Comparison of ENCODE assay signal across 9 mouse cellular contexts in genomic region chr11:103413516-103413915, GRCm38 (mm10). TPM values are rescaled to one million over a fixed set of nuclear protein-coding genes. Genes with fewer than 3 reads are reported as not detected.
DNase-seq lines count a peak whose midpoint lies in the region; ATAC-seq and TF ChIP-seq lines count a peak whose summit lies in the region.
"Had no signal": no experiment of that assay in that cellular context is flagged by ENCODE, and none has a peak within 500 bp of the region (broad histone marks: within the 10 kb centered on the region; RNA-seq: fewer than 3 reads in every experiment).

No protein-coding gene starts in this region.

- H3K9me3 ChIP-seq in heart, embryonic 11.5 days (replicated peaks; ENCODE audit: control insufficient read depth, low read length): no peaks in the 10 kb centered on the region; the same call in 1 of the 2 replicates
- no peaks in the 10 kb centered on the region for H3K9me3 ChIP-seq in heart, embryonic 10.5 days
- H3K9me3 ChIP-seq in liver, embryonic 13.5 days (replicated peaks): no peaks in the 10 kb centered on the region

- peak overlapping the region; percentile 91 for H3K4me2 ChIP-seq in heart, embryonic 11.5 days
- H3K4me2 ChIP-seq in liver, embryonic 13.5 days: peak overlapping the region; percentile 79

- no peaks in the 10 kb centered on the region for H3K36me3 ChIP-seq in heart, embryonic 11.5 days (ENCODE audit: control insufficient read depth, insufficient read depth, low read length)
- peaks cover 7% of the 10 kb centered on the region; the same call in 1 of the 2 replicates for H3K36me3 ChIP-seq in heart, embryonic 10.5 days
- H3K36me3 ChIP-seq in spleen, adult 2 months (ENCODE audit: control insufficient read depth, insufficient read depth, low read length): peaks cover 4% of the 10 kb centered on the region
- no peaks in the 10 kb centered on the region for H3K36me3 ChIP-seq in liver, embryonic 13.5 days

- H3K9ac ChIP-seq in heart, embryonic 11.5 days (ENCODE audit: low read depth, low read length): no peak overlapping the region
- H3K9ac ChIP-seq in liver, embryonic 13.5 days: peak overlapping the region; percentile 63; the same call in 1 of the 2 replicates

- ATAC-seq in heart, embryonic 11.5 days (replicated peaks; ENCODE audit: insufficient number of reproducible peaks, low FRiP score, low TSS enrichment): no peak
- ATAC-seq in liver, embryonic 13.5 days (ENCODE audit: low read depth): no peak
- no peak for ATAC-seq in monocyte, adult 5-6 weeks (replicated peaks; ENCODE audit: insufficient number of reproducible peaks, low FRiP score, low TSS enrichment, poor library complexity, severe bottlenecking)

- TF ChIP-seq POLR2A in spleen, adult 2 months (IDR thresholded peaks at IDR 0.05; ENCODE audit: low read depth, low read length): no peak

- H3K4me1 ChIP-seq in heart, embryonic 11.5 days (ENCODE audit: control insufficient read depth, insufficient read depth, low read length): 0 out of 2 replicates have a peak, but pooled peaks cover 10% of the 10 kb centered on the region
- peaks cover 18% of the 10 kb centered on the region for H3K4me1 ChIP-seq in heart, embryonic 10.5 days
- peaks cover 8% of the 10 kb centered on the region; the same call in 1 of the 2 replicates for H3K4me1 ChIP-seq in spleen, adult 2 months (ENCODE audit: control insufficient read depth, insufficient read depth, insufficient read length)
- H3K4me1 ChIP-seq in liver, embryonic 13.5 days (replicated peaks): peaks cover 26% of the 10 kb centered on the region

- H3K4me3 ChIP-seq in heart, embryonic 11.5 days (ENCODE audit: low read depth, low read length): no peak overlapping the region
- H3K4me3 ChIP-seq in heart, embryonic 10.5 days: no peak overlapping the region; the same call in 1 of the 2 replicates
- H3K4me3 ChIP-seq in spleen, adult 2 months (ENCODE audit: extremely low read depth, insufficient read depth, insufficient read length): no peak overlapping the region
- 0 out of 2 replicates have a peak overlapping the region, but pooled peaks have one; percentile 90 for H3K4me3 ChIP-seq in liver, embryonic 13.5 days (replicated peaks)

- no peaks in the 10 kb centered on the region for H3K27me3 ChIP-seq in heart, embryonic 11.5 days (ENCODE audit: control insufficient read depth, insufficient read depth, low read length)
- H3K27me3 ChIP-seq in heart, embryonic 10.5 days (ENCODE audit: insufficient read depth, poor library complexity, severe bottlenecking): no peaks in the 10 kb centered on the region; the same call in 1 of the 2 replicates
- no peaks in the 10 kb centered on the region for H3K27me3 ChIP-seq in spleen, adult 2 months (ENCODE audit: control insufficient read depth, insufficient read depth, low read length)
- 0 out of 2 replicates have a peak, but pooled peaks cover 7% of the 10 kb centered on the region for H3K27me3 ChIP-seq in liver, embryonic 13.5 days

- TF ChIP-seq CTCF in spleen, adult 2 months (IDR thresholded peaks at IDR 0.05; ENCODE audit: extremely low read depth, insufficient read depth, insufficient read length, insufficient replicate concordance): no peak

- no peak overlapping the region for H3K27ac ChIP-seq in heart, embryonic 11.5 days (ENCODE audit: low read depth, low read length)
- no peak overlapping the region for H3K27ac ChIP-seq in heart, embryonic 10.5 days
- peak overlapping the region; percentile 97 for H3K27ac ChIP-seq in spleen, adult 2 months (ENCODE audit: insufficient read depth, low read length)
- no peak overlapping the region for H3K27ac ChIP-seq in liver, embryonic 13.5 days

- 83% methylated on average over 1 of the region's 1 CpGs for WGBS in heart, embryonic 11.5 days (ENCODE audit: insufficient replicate concordance)
- WGBS in heart, embryonic 10.5 days: 79% methylated on average over 1 of the region's 1 CpGs
- WGBS in spleen, adult 2 months: 39% methylated on average over 1 of the region's 1 CpGs
- 96% methylated on average over 1 of the region's 1 CpGs for WGBS in liver, embryonic 13.5 days (ENCODE audit: insufficient replicate concordance)

- DNase-seq in heart, embryonic 10.5 days (ENCODE audit: low spot score): no peak
- DNase-seq in spleen, adult 2 months (ENCODE audit: low read depth in 1 of 2, low spot score in 2 of 2): peak in 1 of 2 experiments; percentile 70
- no peak for DNase-seq in spleen, postnatal 4 days (ENCODE audit: low spot score in 2 of 2)
- DNase-seq in liver, embryonic 13.5 days: no peak
- DNase-seq in frontal cortex, postnatal 14 days (ENCODE audit: low spot score in 2 of 2): no peak
- DNase-seq in right cerebral cortex, adult 2 months (ENCODE audit: low spot score in 2 of 2): no peak
- DNase-seq: cerebellum, adult 2 months had no signal

RNA-seq across cellular contexts. Expression of gene Plekhm1, which starts 1.0 kb away (rescaled TPM):
- 4.4 and 5.2 TPM in 2 replicates for polyA plus RNA-seq in heart, embryonic 11.5 days (2014; fragmentation: Nextera tagmentation; extraction: Ambion mirVana)
- polyA plus RNA-seq in heart, embryonic 10.5 days (2016; fragmentation: Nextera tagmentation; extraction: Ambion mirVana): 6.7 and 6.9 TPM in 2 replicates
- 26.8 and 27.5 TPM in 2 replicates for polyA plus RNA-seq in spleen, adult 2 months (2012; rRNA removed)
- polyA plus RNA-seq in liver, embryonic 13.5 days (2015; fragmentation: Nextera tagmentation; extraction: Ambion mirVana): 2.8 and 3.8 TPM in 2 replicates
- 8.9 to 19.9 TPM (median 12.6 TPM) in 3 replicates for total RNA-seq in monocyte, adult 5-6 weeks (2017)

RNA-seq across cellular contexts. Expression of gene Arhgap27, which starts 50.0 kb away (rescaled TPM):
- polyA plus RNA-seq in heart, embryonic 11.5 days (2014; fragmentation: Nextera tagmentation; extraction: Ambion mirVana): 3.4 and 4.4 TPM in 2 replicates
- 5.7 and 6.0 TPM in 2 replicates for polyA plus RNA-seq in heart, embryonic 10.5 days (2016; fragmentation: Nextera tagmentation; extraction: Ambion mirVana)
- 90.0 and 101 TPM in 2 replicates for polyA plus RNA-seq in spleen, adult 2 months (2012; rRNA removed)
- polyA plus RNA-seq in liver, embryonic 13.5 days (2015; fragmentation: Nextera tagmentation; extraction: Ambion mirVana): 1.6 and 1.8 TPM in 2 replicates
- total RNA-seq in monocyte, adult 5-6 weeks (2017): 59.2 to 68.0 TPM (median 67.2 TPM) in 3 replicates

Comparison
In these comparisons a context has a peak if more than half of its experiments do, and no peak if none do; other contexts are left out.
1. RNA of gene Arhgap27, which starts 50.0 kb away (polyA plus RNA-seq): 90.0 to 101 TPM in spleen, adult 2 months; 5.7 to 6.0 TPM in heart, embryonic 10.5 days, 3.4 to 4.4 TPM in heart, embryonic 11.5 days and 1.6 to 1.8 TPM in liver, embryonic 13.5 days; every median in the first group is over 10 times any median in the second.